Mouse (Mus musculus) brain, adult 2 months (tissue): ENCODE data around the gene Vsig8.

ENCODE experiments used
- DNase-seq: peaks from one replicate; pipeline ENCODE4 v3.0.0; 2011; ENCODE audit warnings: low read depth, low spot score

The Vsig8 gene

GRCm38 (mm10) chr1:172555638-172556037 is at the start of gene Vsig8:
TSS of gene Vsig8 (plus strand) at chr1:172555938.
- DNase-seq, result no peak

GRCm38 (mm10) chr1:172507001-172507400 is 48.7 kb upstream of the Vsig8 start:
- DNase-seq, result no peak

DNA sequence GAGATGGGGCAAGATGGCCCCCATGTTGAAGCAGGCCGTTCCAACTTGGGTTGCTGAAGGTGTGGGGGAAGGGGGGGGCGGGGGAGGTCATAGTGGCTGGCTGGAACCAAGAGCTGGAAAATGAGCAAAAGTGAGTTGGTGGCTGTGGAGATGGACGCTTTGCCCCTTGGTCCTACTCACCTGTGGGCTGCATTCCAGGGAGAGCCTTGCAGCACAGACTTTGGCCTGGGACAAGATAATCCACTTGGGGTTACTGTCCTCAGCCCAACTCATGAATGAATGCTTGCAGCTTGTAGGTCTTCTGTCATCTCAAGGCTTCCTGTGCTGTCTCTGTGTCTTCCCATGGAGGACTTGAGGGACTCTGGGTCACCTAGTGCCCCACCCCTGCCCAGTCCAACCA is 48.0 kb upstream of the Vsig8 start:
- no peak for DNase-seq

DNA sequence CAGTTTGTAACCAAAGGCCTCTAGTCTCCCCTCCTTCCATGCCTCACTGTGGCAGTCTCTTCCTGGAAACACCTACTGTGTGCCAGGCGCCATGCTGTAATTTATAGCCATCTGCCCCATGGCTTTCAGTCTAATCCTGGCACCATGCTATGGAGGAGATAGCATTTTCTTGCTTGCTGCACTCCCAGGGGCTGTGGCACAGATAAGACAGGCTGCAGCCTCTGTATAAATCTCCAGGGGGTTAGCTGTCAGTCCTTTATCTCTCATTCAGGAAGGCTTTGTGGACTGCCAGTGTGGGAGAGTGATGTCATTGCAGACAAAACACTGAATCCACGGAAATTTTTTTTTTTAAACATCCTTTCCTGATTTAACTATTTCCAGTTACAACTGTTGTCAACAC is 47.6 kb upstream of the Vsig8 start:
- no peak for DNase-seq

DNA sequence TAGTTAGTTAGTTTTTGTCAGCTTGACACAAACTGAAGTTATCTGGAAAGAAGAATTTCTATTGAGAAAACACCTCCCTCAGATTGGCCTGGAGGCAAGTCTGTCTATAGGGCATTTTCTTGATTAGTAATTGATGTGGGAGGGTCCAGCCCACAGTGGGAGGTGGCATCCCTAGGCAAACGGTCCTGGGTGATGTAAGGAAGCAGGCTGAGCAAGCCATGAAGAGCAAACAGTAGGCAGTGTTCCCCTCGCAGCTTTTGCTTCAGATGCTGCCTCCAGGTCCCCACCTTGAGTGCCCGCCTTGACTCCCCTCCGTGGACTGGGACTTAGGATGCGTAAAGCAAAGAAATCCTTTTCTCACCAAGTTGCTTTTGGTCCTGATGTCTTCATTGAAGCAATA is 46.5 kb upstream of the Vsig8 start:
- no peak for DNase-seq

GRCm38 (mm10) chr1:172509983-172510382 is 45.8 kb upstream of the Vsig8 start:
- DNase-seq, result no peak

GRCm38 (mm10) chr1:172510421-172510972 is 45.2 kb upstream of the Vsig8 start:
- no peak for DNase-seq

DNA sequence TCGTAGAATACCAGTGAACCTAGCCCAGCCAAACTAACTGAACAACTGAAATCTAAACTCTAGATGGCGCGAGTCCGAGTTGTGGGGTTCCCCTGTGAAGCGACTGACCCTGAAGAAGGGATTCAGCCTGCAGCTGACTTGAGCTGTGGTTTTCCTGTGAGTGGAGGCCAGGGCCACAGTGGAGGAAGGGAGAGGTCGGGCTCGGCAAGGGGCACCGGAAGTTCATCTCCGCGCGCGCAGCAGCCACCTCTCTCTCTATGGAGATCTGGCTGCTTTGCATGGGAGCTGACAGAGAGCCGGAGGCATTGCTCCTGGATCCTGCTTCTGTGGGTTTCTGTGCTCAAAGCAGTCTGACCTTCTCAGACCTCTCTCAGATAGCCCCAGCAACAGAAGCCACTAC is 42.8 kb upstream of the Vsig8 start:
- peak; percentile 43 for DNase-seq

DNA sequence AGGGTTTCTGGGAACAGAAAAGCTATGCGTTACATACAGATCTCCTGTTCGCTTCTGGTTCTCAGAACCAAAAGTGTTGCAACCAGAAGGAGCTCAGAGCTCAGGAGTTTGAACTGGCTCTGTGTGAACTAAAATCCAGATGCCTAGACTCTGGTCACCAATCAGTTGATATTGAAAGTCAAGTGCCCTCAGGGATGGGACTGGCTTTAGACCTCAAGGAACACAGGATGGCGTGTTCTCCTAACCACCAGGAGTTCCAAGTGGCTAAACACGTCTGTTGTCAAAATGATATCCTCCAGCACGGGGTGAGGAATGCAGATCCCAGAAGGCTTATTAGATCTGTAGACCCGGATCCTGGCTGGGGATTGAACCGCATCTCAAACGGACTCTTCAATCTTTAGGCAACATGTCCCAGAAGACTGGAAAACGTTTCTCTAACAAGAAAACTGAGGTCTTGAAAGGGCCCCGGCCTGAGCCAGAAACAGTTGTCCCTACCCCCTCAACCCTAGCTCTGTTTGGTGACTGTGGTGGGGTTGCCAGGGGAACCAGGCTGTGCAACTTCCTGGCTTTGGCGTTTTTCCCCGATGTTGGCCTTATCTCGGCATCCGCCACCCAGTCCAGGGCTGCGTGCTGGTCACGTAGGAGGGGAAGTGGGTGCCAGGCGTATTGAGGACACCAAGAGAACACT is 42.1 kb upstream of the Vsig8 start:
- peak; percentile 60 for DNase-seq

GRCm38 (mm10) chr1:172514213-172514529 is 41.6 kb upstream of the Vsig8 start:
- no peak for DNase-seq

DNA sequence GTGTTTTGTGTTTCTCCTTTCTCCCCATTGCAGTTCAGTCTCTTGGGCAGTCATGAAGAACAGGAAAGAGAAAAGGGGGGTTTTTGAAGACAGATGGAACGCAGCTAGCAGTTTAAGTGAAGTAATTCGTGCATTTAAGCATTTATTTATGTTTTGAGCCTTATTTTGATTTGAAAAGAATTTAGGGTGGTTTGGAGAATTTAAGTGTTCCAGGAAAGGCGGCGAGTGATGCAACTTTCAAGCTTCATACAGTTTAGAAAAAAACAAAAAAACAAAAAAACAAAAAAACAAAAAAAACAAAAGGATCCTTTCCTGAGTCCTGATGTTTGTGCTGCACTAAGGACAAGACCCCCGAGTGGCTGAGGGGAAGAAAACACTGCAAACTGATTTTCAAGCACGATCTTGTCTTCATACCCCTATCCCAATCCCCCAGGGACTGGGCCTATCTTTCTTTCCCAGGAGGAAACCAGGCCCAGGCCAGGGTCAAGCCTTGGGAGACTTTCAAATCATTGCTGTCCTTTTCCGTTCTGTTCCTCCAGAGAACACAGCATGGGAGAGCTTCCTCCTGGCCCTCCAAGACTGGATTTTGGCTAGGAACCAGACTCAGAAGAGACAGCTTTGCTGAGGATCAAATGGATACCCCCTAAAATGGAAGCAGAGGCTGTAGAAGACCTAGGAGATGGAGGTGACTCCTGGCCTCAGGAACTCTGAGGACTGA is 41.0 kb upstream of the Vsig8 start:
- DNase-seq, result no peak

- DNase-seq, result no peak
Observed at GRCm38 (mm10) chr1:172515396-172515795, 40.3 kb upstream of the Vsig8 start.

DNA sequence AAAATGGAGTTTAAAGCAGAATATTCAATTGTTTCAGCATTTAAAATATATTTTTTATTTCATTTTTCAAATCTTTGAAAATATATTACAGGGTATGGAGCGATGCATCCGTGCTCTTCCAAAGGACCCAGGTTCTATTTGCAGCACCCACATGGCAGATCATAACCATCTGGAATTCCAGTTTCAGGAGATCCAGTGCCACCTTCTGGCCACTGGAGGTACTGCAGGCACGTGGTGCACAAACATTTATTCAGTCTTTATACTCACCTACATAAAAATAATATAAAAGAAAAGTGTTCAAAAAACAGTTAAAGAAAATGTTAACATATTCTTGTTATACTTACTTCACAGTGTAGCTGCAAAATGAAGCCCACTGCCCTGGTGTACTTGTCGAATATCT is 37.7 kb upstream of the Vsig8 start:
- DNase-seq, result no peak

DNA sequence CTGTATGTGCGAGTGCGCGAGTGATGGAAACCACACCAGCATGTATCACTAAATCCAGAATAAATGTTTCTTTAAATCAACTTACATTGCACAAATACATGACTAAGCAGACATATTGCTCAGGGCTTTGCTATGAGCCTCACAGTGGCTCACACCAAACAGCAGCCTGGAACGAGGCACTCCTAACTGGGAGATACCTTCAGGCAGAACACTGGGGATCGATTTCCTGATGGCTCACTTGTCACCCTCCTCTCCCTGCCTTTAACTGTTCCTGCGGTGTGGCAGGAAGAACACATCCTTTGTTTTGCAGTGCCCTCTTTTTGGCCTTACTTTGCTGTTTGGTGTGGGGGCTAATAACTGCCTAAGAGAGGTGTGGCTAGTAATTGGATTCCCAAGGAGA is 36.1 kb upstream of the Vsig8 start:
- DNase-seq, result no peak

DNA sequence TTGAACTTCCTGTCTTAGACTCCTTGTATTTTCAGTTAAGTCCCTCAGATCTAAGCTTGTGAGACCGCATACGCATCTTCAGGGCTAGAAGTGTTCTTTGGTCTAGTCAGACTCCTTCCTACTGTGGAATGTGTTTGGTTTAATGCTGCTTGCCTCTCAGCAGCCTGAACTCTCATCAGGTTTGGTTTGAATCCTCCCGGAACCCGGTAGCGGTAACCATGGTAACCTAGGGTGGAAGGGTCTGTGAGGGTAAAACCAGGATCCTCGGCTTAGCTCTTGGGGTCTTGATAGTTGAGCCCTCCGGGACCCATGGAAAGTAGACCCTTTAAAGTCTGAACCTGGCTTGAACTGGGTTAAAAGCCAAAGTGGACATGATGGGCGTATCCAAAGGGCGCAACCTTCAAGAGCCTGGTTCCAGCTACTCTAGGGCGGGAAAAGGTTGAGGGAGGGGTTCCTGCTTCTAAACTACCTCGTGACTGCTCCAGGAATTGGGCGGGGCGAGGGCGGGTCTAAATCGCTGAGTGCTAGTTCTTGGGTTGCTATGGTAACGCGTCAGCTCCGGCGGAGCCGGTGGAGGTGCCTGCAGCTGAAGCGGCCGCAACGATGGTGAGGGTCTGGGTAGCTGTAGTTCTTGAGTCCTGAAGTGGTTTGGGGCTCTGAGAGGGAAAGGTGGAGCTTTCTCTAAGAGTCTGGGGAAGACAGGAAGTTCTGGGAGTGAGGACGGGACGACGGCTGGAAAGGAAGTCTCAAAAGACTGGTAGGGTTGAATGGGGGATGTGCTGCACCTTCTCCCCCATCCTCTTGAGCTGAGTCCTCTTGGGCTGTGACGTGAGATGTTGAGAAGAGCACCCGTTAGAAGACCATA is 34.9 kb upstream of the Vsig8 start, which contains the start of gene Cfap45:
Gene Cfap45, plus strand, starts transcription at position 226 of the 865 bp plus-strand sequence.
- DNase-seq, result peak; percentile 90

DNA sequence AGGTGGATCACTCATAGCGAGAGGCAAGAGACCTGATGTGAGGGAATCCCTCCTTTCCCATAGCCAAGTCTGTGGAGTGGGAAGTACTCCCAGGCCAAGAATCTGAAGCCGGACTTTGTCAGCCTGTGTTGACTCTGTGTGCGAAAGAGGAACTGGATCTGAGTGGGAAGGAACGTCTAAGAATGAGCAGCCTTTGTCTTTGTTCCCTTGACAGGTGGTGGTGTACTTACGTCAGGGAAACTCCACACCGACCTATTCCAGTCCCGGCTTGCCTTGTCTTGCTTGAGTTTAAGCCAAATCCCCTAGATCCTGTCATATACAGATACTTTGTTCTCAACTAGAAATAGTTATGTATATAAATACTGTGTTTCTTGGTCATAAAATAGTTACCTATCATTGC is 33.2 kb upstream of the Vsig8 start:
- DNase-seq, result no peak

- DNase-seq, result peak; percentile 39
Observed at GRCm38 (mm10) chr1:172523699-172524101, 32.0 kb upstream of the Vsig8 start.

DNA sequence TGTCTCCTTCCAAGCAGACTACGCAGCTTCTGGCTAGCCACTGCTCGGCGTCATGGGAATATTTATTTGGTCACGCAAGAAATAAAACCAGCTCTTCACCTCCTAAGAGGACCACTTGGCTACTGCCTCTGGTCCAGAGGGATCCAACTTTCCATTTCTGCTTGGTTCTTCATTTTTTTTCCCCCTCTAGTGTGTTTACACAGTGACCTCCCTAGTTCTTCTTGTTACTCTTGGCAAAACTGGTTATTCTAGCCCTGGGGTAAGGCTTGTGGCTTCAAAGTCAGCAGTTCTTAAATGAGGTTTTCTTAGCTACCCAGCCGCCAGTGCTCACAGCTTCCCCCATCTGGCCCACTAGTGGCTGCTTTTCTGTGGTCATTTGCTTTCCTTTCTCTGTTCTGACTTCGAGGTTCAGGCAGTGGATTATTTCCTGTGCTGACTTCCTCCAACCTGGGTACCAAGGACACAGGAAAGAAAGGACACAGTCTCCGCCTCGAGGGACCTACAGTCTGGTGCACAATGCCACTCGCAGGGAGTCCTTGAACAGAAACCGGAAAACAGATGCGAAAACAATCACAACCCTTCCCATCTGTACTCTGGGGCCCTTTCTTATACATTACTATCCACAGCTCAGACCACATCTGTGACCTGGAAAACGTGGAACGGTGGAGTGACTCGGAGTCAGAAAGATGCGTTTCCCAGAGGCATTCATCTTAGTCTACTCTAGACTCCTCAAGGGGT is 30.5 kb upstream of the Vsig8 start:
- DNase-seq, result peak; percentile 52

- DNase-seq, result no peak
Observed at GRCm38 (mm10) chr1:172525971-172526370, 29.8 kb upstream of the Vsig8 start.

DNA sequence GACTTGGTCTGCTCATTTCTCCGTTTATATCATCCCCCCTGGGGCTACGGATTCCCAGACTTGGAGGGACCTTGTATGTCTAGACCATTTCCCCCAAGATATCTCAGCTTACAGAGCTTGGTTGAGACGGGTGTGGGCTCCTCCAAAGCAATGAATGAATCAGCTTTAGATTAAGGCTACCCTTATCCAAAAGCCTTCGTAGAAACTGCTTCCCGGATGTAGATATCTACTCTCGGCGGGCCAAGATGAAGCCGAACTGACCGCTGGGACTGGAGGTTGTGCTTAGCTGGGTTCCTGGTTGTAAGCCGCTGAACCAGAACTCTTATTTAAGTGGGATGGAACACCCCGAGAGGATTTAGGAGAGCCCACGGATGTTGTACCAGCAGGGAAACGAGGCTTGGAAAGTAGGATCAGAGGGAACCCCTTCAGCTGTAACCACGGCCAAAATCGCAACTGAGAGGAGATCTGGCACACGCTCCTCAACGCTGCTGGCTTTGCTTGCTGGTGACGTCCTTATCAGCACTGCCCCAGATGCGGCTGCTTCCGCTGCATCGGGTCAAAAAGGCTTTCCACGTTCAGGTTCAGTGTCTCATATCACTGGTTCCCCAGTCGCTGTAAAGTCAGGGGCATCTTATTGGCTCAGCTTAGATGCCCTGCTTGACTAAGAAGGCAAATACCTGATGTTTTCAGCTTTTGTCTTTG is 29.2 kb upstream of the Vsig8 start:
- DNase-seq, result no peak

- DNase-seq, result no peak
Observed at GRCm38 (mm10) chr1:172527431-172527830, 28.3 kb upstream of the Vsig8 start.
